Mouse (Mus musculus): ENCODE data around the gene Loxl3.

GRCm38 (mm10) chr6:83044742-83045141, 10.8 kb downstream of the Loxl3 start:
- TF ChIP-seq CTCF (conservative IDR thresholded peaks at IDR 0.05; ENCODE audit: insufficient read depth, insufficient read length, low read depth, low read length) (no peak), POLR2A (IDR thresholded peaks at IDR 0.05; ENCODE audit: low read depth, low read length) (no peak)

Data from kidney, adult 2 months (tissue).